Mouse (Mus musculus) forebrain, postnatal 0 days (tissue): Measurements from ENCODE around the gene Gm28539. TPM values are rescaled to one million over a fixed set of nuclear protein-coding genes. Genes with fewer than 3 reads are reported as not detected.
"Not testable (repeated sequence)": the region's sequence is repeated elsewhere in the genome, so short reads cannot be mapped to it uniquely, and the experiment has no call there.

Experiments used
- ATAC-seq: fragments of 200-750 bp; cut with Nextera tagmentation; 2 replicates; pipeline ENCODE4 v1.8.0; 2017; ENCODE audit warnings: mild to moderate bottlenecking, moderate library complexity
- DNase-seq: peaks from one replicate; pipeline ENCODE4 v3.0.0-alpha.2; 2015
- H3K27ac ChIP-seq: fragments of 300-500 bp; sonication (generic); 2 replicates; pipeline ENCODE4 v1.5.1; 2014; ENCODE audit warnings: low read depth, mild to moderate bottlenecking, antibody characterized with exemption, low read length, moderate library complexity, mixed read lengths
- H3K27me3 ChIP-seq: fragments of 300-500 bp; sonication (generic); 2 replicates; pipeline ENCODE4 v1.6.1; 2014; ENCODE audit warnings: mild to moderate bottlenecking, low read length, mixed read lengths; ENCODE audit not compliant: insufficient read depth
- H3K36me3 ChIP-seq: fragments of 300-500 bp; sonication (generic); 2 replicates; pipeline ENCODE4 v1.6.1; 2014; ENCODE audit warnings: mild to moderate bottlenecking, moderate library complexity; ENCODE audit not compliant: insufficient read depth
- H3K4me1 ChIP-seq: fragments of 300-500 bp; sonication (generic); 2 replicates; pipeline ENCODE4 v1.6.1; 2014; ENCODE audit warnings: antibody characterized with exemption; ENCODE audit not compliant: insufficient read depth
- H3K4me2 ChIP-seq: fragments of 300-500 bp; sonication (generic); 2 replicates; pipeline ENCODE4 v1.6.1; 2014; ENCODE audit warnings: low read depth, mild to moderate bottlenecking, moderate library complexity
- H3K4me3 ChIP-seq: fragments of 300-500 bp; sonication (generic); 2 replicates; pipeline ENCODE4 v1.5.1; 2014; ENCODE audit warnings: low read depth, low read length, mixed read lengths
- H3K9ac ChIP-seq: fragments of 300-500 bp; sonication (generic); 2 replicates; pipeline ENCODE4 v1.6.1; 2014; ENCODE audit warnings: mild to moderate bottlenecking
- H3K9me3 ChIP-seq: fragments of 300-500 bp; sonication (generic); 2 replicates; pipeline ENCODE4 v1.6.1; 2016; ENCODE audit warnings: low read length
- CTCF ChIP-seq: sonication (generic); IDR thresholded peaks from 2 replicates; pipeline ENCODE4 v1.5.1; 2016; ENCODE audit warnings: antibody characterized with exemption, control low read depth, low read depth
- WGBS: fragments of 180-500 bp; shearing (Covaris S2); extraction: QIAGEN DNeasy Blood & Tissue Kit; methylation state at CpG from one replicate; pipeline ENCODE4 v1.1.7; 2014; 5-methylcytosine and 5-hydroxymethylcytosine counted together
- polyA plus RNA-seq: library from polyadenylated mRNA; unstranded; fragments of >200 nt; fragmentation: Nextera tagmentation; extraction: Ambion mirVana; gene quantifications from 2 replicates; pipeline ENCODE4 v1.2.1, GENCODE M21; 2015
- total RNA-seq: library from RNA; depleted of rRNA; stranded (reverse); fragments of >200 nt; gene quantifications from 2 replicates; pipeline ENCODE4 v1.2.3, GENCODE M21; 2014

The Gm28539 gene
- total and polyA plus RNA-seq, 2 experiments from 2014 or later, result not detected

- H3K27ac ChIP-seq, result no peak overlapping the region
- DNase-seq, result no peak
- no peak for ATAC-seq
Observed at GRCm38 (mm10) chr16:18952813-18953212, 116.4 kb downstream of the Gm28539 start.

GRCm38 (mm10) chr16:18955070-18955469, 118.7 kb downstream of the Gm28539 start:
- H3K9ac ChIP-seq, result no peak overlapping the region
- no peak overlapping the region for H3K4me3 ChIP-seq
- no peaks in the 10 kb centered on the region for H3K4me1 ChIP-seq
- ATAC-seq (no peak), DNase-seq (no peak)
- no peak overlapping the region for H3K4me2 ChIP-seq
- no peak overlapping the region for H3K27ac ChIP-seq
- WGBS, result 93% methylated on average over 3 of the region's 3 CpGs
- H3K9me3 ChIP-seq, result no peaks in the 10 kb centered on the region
- peaks cover 73% of the 10 kb centered on the region for H3K36me3 ChIP-seq
- H3K27me3 ChIP-seq, result no peaks in the 10 kb centered on the region
- TF ChIP-seq CTCF, result no peak

More at GRCm38 (mm10) chr16:18952813-18953212, 116.4 kb downstream of the Gm28539 start:
- Histone ChIP-seq H3K9me3 (no peaks in the 10 kb centered on the region), H3K9ac (no peak overlapping the region), H3K4me3 (no peak overlapping the region), H3K36me3 (peaks cover 90% of the 10 kb centered on the region), H3K4me2 (no peak overlapping the region), H3K4me1 (no peaks in the 10 kb centered on the region), H3K27me3 (no peaks in the 10 kb centered on the region)
- no peak for TF ChIP-seq CTCF

- H3K27ac ChIP-seq, result no peak overlapping the region
- DNase-seq, result no peak
- no peak overlapping the region for H3K4me2 ChIP-seq
- no peaks in the 10 kb centered on the region for H3K4me1 ChIP-seq
- TF ChIP-seq CTCF, result no peak
- H3K36me3 ChIP-seq, result peaks cover 54% of the 10 kb centered on the region
- no peak overlapping the region for H3K4me3 ChIP-seq
- no peak overlapping the region for H3K9ac ChIP-seq
- no peaks in the 10 kb centered on the region for H3K27me3 ChIP-seq
- H3K9me3 ChIP-seq, result peaks cover 15% of the 10 kb centered on the region; the same call in 1 of the 2 replicates
- no peak for ATAC-seq
Observed at GRCm38 (mm10) chr16:18963486-18963885, 127.1 kb downstream of the Gm28539 start.

GRCm38 (mm10) chr16:18969420-18970128, 133.2 kb downstream of the Gm28539 start:
- no peak overlapping the region for H3K9ac ChIP-seq
- DNase-seq (no peak), ATAC-seq (no peak)
- no peaks in the 10 kb centered on the region for H3K4me1 ChIP-seq
- 94% methylated on average over 9 of the region's 9 CpGs for WGBS
- no peak for TF ChIP-seq CTCF
- no peaks in the 10 kb centered on the region for H3K27me3 ChIP-seq
- no peak overlapping the region for H3K27ac ChIP-seq
- H3K4me2 ChIP-seq, result no peak overlapping the region
- H3K4me3 ChIP-seq, result no peak overlapping the region
- no peaks in the 10 kb centered on the region for H3K9me3 ChIP-seq
- peaks cover 31% of the 10 kb centered on the region for H3K36me3 ChIP-seq

- Histone ChIP-seq H3K27ac (no peak overlapping the region), H3K9ac (no peak overlapping the region), H3K4me2 (no peak overlapping the region), H3K4me1 (no peaks in the 10 kb centered on the region), H3K36me3 (peaks cover 23% of the 10 kb centered on the region), H3K9me3 (no peaks in the 10 kb centered on the region), H3K4me3 (no peak overlapping the region), H3K27me3 (no peaks in the 10 kb centered on the region)
- no peak for TF ChIP-seq CTCF
- no peak for ATAC-seq
- no peak for DNase-seq
- WGBS, result 87% methylated on average over 3 of the region's 3 CpGs
Observed at GRCm38 (mm10) chr16:18970837-18971236, 134.5 kb downstream of the Gm28539 start.

- ATAC-seq, result 0 out of 2 replicates have a peak, but pooled peaks have one; percentile 38
- not testable (repeated sequence) for H3K4me3 ChIP-seq
Observed at GRCm38 (mm10) chr16:18975665-18976064, 139.3 kb downstream of the Gm28539 start.

GRCm38 (mm10) chr16:18976315-18976714, 139.9 kb downstream of the Gm28539 start:
- Histone ChIP-seq H3K4me2 (no peak overlapping the region; the same call in 1 of the 2 replicates), H3K4me3 (no peak overlapping the region)
- ATAC-seq, result no peak; the same call in 1 of the 2 replicates

More at GRCm38 (mm10) chr16:18975665-18976064, 139.3 kb downstream of the Gm28539 start:
- H3K27ac ChIP-seq, H3K9me3 ChIP-seq, H3K36me3 ChIP-seq, H3K4me2 ChIP-seq, H3K27me3 ChIP-seq, DNase-seq, H3K4me1 ChIP-seq, H3K9ac ChIP-seq: not testable (repeated sequence)
- WGBS, result 87% methylated on average over 23 of the region's 23 CpGs

More at GRCm38 (mm10) chr16:18976315-18976714, 139.9 kb downstream of the Gm28539 start:
- no peak for DNase-seq
- 80% methylated on average over 23 of the region's 23 CpGs for WGBS
- H3K9ac ChIP-seq, result no peak overlapping the region
- H3K36me3 ChIP-seq, result peaks cover 1% of the 10 kb centered on the region; the same call in 1 of the 2 replicates
- H3K4me1 ChIP-seq, result no peaks in the 10 kb centered on the region
- no peak for TF ChIP-seq CTCF
- no peaks in the 10 kb centered on the region for H3K27me3 ChIP-seq
- H3K9me3 ChIP-seq, result no peaks in the 10 kb centered on the region
- H3K27ac ChIP-seq, result no peak overlapping the region
